In genomic region chr17:30590417-30591198, GRCm38 (mm10) we compare ENCODE assay signal across 8 mouse cellular contexts. TPM values are rescaled to one million over a fixed set of nuclear protein-coding genes. Genes with fewer than 3 reads are reported as not detected.
DNase-seq lines count a peak whose midpoint lies in the region; ATAC-seq and TF ChIP-seq lines count a peak whose summit lies in the region.

No protein-coding gene starts in this region.

- peaks cover 5% of the 10 kb centered on the region; the same call in 1 of the 2 replicates for H3K4me1 ChIP-seq in spleen, adult 2 months (ENCODE audit: control insufficient read depth, insufficient read depth, insufficient read length)
- H3K4me1 ChIP-seq in forebrain, embryonic 12.5 days: peaks cover 18% of the 10 kb centered on the region
- H3K4me1 ChIP-seq in intestine, embryonic 15.5 days (replicated peaks): no peaks in the 10 kb centered on the region

- H3K27me3 ChIP-seq in spleen, adult 2 months (ENCODE audit: control insufficient read depth, insufficient read depth, low read length): no peaks in the 10 kb centered on the region
- no peaks in the 10 kb centered on the region for H3K27me3 ChIP-seq in forebrain, embryonic 12.5 days
- no peaks in the 10 kb centered on the region for H3K27me3 ChIP-seq in intestine, embryonic 15.5 days (replicated peaks)

- no peak overlapping the region for H3K4me2 ChIP-seq in forebrain, embryonic 12.5 days
- no peak overlapping the region for H3K4me2 ChIP-seq in intestine, embryonic 15.5 days (replicated peaks)

- intact Hi-C loops in left cerebral cortex, postnatal 25 days (cut with DNase I): no loop called here

- 70% methylated on average over 17 of the region's 17 CpGs for WGBS in spleen, adult 2 months
- 48% methylated on average over 17 of the region's 17 CpGs for WGBS in forebrain, embryonic 12.5 days
- WGBS in intestine, embryonic 15.5 days: 54% methylated on average over 17 of the region's 17 CpGs

- H3K36me3 ChIP-seq in spleen, adult 2 months (ENCODE audit: control insufficient read depth, insufficient read depth, low read length): no peaks in the 10 kb centered on the region; the same call in none of the 2 replicates
- peaks cover 21% of the 10 kb centered on the region for H3K36me3 ChIP-seq in forebrain, embryonic 12.5 days (replicated peaks)
- peaks cover 6% of the 10 kb centered on the region; the same call in 1 of the 2 replicates for H3K36me3 ChIP-seq in intestine, embryonic 15.5 days

- no peak overlapping the region for H3K9ac ChIP-seq in forebrain, embryonic 12.5 days
- no peak overlapping the region for H3K9ac ChIP-seq in intestine, embryonic 15.5 days

- H3K27ac ChIP-seq in spleen, adult 2 months (ENCODE audit: insufficient read depth, low read length): no peak overlapping the region
- no peak overlapping the region for H3K27ac ChIP-seq in forebrain, embryonic 12.5 days
- no peak overlapping the region for H3K27ac ChIP-seq in intestine, embryonic 15.5 days

- no peak overlapping the region for H3K4me3 ChIP-seq in spleen, adult 2 months (ENCODE audit: extremely low read depth, insufficient read depth, insufficient read length)
- H3K4me3 ChIP-seq in forebrain, embryonic 12.5 days (replicated peaks): no peak overlapping the region
- H3K4me3 ChIP-seq in intestine, embryonic 15.5 days (replicated peaks): no peak overlapping the region

- TF ChIP-seq CTCF in spleen, adult 2 months (IDR thresholded peaks at IDR 0.05; ENCODE audit: extremely low read depth, insufficient read depth, insufficient read length, insufficient replicate concordance): peak; percentile 18; the same call in 1 of the 2 replicates

- no peak for TF ChIP-seq POLR2A in spleen, adult 2 months (IDR thresholded peaks at IDR 0.05; ENCODE audit: low read depth, low read length)

- H3K9me3 ChIP-seq in forebrain, embryonic 12.5 days: no peaks in the 10 kb centered on the region
- no peaks in the 10 kb centered on the region for H3K9me3 ChIP-seq in intestine, embryonic 15.5 days

- ATAC-seq in forebrain, embryonic 12.5 days (ENCODE audit: low FRiP score): 0 out of 2 replicates have a peak, but pooled peaks have one; percentile 36
- peak; percentile 31; the same call in 1 of the 2 replicates for ATAC-seq in intestine, embryonic 15.5 days
- 0 out of 2 replicates have a peak, but pooled peaks have one; percentile 40 for ATAC-seq in monocyte, adult 5-6 weeks (replicated peaks; ENCODE audit: insufficient number of reproducible peaks, low FRiP score, low TSS enrichment, poor library complexity, severe bottlenecking)

- DNase-seq in spleen, adult 2 months (ENCODE audit: low read depth in 1 of 2, low spot score in 2 of 2): peak in 1 of 2 experiments; percentile 42
- no peak for DNase-seq in spleen, adult 12 weeks (ENCODE audit: low spot score)
- peak; percentile 50 to 61 for DNase-seq in adrenal gland, postnatal 36 days
- DNase-seq in left cerebral cortex, postnatal 25 days (ENCODE audit: low spot score in 2 of 2): peak; percentile 66 to 83
- peak; percentile 71 for DNase-seq in thymus, postnatal 14 days

RNA-seq across cellular contexts. Expression of gene Btbd9, which starts 14.3 kb away (rescaled TPM):
- polyA plus RNA-seq in spleen, adult 2 months (2012; rRNA removed): 21.7 and 23.7 TPM in 2 replicates
- total RNA-seq in adrenal gland, postnatal 36 days (2021): 10 to 100 TPM; 35.6 to 45.4 TPM
- polyA plus RNA-seq in forebrain, embryonic 12.5 days (2016; fragmentation: Nextera tagmentation; extraction: Ambion mirVana): 79.8 and 85.9 TPM in 2 replicates
- 52.8 and 53.1 TPM in 2 replicates for polyA plus RNA-seq in intestine, embryonic 15.5 days (2015; fragmentation: Nextera tagmentation; extraction: Ambion mirVana)
- total RNA-seq in left cerebral cortex, postnatal 25 days (2021): 100 to 1,000 TPM in 1 of 2 experiments, 10 to 100 TPM in 1; 95.6 to 106 TPM
- 25.3 to 57.0 TPM (median 27.5 TPM) in 3 replicates for total RNA-seq in monocyte, adult 5-6 weeks (2017)

RNA-seq across cellular contexts. Expression of gene Dnah8, which starts 33.5 kb away (rescaled TPM):
- 10.2 and 10.3 TPM in 2 replicates for polyA plus RNA-seq in spleen, adult 2 months (2012; rRNA removed)
- total RNA-seq in adrenal gland, postnatal 36 days (2021): under 1 TPM; 0.36 to 0.46 TPM
- polyA plus RNA-seq in forebrain, embryonic 12.5 days (2016; fragmentation: Nextera tagmentation; extraction: Ambion mirVana): 0.98 and 1.4 TPM in 2 replicates
- 0.82 and 1.2 TPM in 2 replicates for polyA plus RNA-seq in intestine, embryonic 15.5 days (2015; fragmentation: Nextera tagmentation; extraction: Ambion mirVana)
- total RNA-seq in left cerebral cortex, postnatal 25 days (2021): under 1 TPM; 0.73 to 0.89 TPM
- 6.8 to 31.9 TPM (median 10.6 TPM) in 3 replicates for total RNA-seq in monocyte, adult 5-6 weeks (2017)

RNA-seq across cellular contexts. Expression of gene Glo1, which starts 36.1 kb away (rescaled TPM):
- polyA plus RNA-seq in spleen, adult 2 months (2012; rRNA removed): 13.5 and 16.2 TPM in 2 replicates
- total RNA-seq in adrenal gland, postnatal 36 days (2021): 100 to 1,000 TPM; 134 to 137 TPM
- polyA plus RNA-seq in forebrain, embryonic 12.5 days (2016; fragmentation: Nextera tagmentation; extraction: Ambion mirVana): 233 and 241 TPM in 2 replicates
- 215 and 241 TPM in 2 replicates for polyA plus RNA-seq in intestine, embryonic 15.5 days (2015; fragmentation: Nextera tagmentation; extraction: Ambion mirVana)
- 100 to 1,000 TPM; 136 to 143 TPM for total RNA-seq in left cerebral cortex, postnatal 25 days (2021)
- 36.2 to 42.7 TPM (median 39.8 TPM) in 3 replicates for total RNA-seq in monocyte, adult 5-6 weeks (2017)
